Mouse (Mus musculus): ENCODE results near the gene Zfp398. TPM values are rescaled to one million over a fixed set of nuclear protein-coding genes. Genes with fewer than 3 reads are reported as not detected.
A peak's percentile ranks its signal among the peaks of the same experiment; 100 is the strongest.

Zfp398 gene
- total and polyA plus RNA-seq, 2 experiments from 2014 or later = 13.0 to 24.2 TPM

DNA sequence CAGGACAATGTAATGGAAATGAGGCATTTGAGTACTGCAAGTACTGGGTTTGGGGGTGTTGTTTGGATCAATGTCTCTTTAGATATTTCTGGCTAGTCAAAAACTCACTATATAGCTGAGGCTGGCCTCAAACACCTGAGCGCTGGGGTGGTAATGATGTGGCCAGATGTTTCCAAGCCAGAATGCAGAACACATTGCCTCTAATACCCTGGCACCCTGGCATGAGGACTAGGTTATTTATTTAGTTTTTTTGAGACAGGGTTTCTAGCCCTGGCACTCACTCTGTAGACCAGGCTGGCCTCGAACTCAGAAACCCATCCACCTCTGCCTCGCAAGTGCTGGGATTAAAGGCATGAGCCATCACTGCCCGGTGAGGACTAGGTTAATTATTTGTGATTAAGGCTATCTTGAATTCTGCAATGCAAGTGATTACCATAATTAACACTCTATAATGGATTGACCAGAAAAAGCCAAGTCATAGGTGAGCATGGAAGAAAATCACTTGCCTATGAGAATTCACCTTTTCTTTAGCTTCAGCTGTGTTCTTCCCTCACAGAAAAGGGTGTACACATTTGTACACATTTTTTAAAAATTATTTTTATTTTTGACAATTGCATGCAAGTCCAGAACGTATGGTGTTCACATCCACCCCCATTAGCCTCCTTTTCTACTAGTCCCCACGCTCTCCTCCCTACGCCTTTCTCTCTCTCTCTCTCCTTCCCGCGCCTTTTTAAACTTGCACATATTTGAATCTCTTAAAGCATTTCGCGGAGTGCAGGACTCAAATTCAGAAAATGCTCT, 84.4 kb downstream of the Zfp398 start:
- 26% methylated on average over 11 of the region's 11 CpGs for WGBS
- H3K9me3 ChIP-seq (ENCODE audit: low read length) = no peaks in the 10 kb centered on the region

DNA sequence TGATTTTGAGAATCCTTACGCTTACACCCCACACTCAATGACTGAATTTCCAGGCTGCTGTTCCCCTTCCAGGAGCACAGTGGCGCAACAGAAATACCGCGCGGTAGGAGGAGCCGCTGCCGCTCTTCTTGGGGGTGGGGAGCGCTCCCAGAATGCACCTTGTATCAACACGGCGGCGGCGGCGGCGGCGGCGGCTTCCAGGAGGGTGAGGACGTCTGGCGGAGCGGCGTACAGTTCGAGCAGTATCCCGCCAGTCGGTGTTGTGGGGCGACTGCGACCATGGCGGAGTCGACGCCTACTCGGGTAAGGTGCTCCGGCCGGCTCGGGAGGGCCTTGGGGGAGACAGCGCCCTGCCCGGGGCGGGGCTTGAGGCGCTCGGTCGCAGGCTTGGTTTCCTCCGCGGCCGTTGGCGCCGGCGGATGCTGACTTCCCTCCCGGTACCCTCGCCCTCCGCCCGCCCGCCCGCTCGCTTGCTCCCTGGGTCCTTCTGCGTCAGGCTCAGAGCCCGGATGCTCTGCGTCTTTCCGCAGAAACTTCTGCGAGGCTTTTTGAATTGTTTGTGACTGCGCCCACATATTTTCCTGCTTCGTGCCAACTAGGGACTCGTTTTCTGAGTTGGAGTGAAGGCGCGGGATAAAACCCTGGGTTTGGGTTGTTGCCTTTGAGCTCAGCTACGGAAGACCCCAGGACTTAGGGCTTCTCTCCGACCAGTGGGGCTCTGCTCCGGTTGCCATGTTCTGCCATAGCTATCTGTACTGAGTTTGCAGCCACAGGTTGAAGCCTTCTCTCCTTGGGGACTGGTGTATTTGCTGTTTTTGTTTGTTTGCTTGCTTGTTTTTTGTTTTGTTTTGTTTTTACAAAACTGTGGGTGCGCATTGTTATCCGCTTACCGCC, 85.2 kb downstream of the Zfp398 start, which contains the start of gene Zfp212:
Zfp212 (plus strand) TSS at position 30 of the 894 bp plus-strand sequence.
- peak; percentile 79 for TF ChIP-seq CTCF (IDR thresholded peaks at IDR 0.05; ENCODE audit: low read depth)
- H3K4me2 ChIP-seq (ENCODE audit: low read depth, low read length) = peak within 1 kb of the TSS; percentile 72
- peak within 1 kb of the TSS; percentile 89 for H3K9ac ChIP-seq (replicated peaks; ENCODE audit: low read length)
- H3K9me3 ChIP-seq (ENCODE audit: low read length) = no peaks in the 10 kb centered on the region
- ATAC-seq = peak; percentile 97
- H3K36me3 ChIP-seq (ENCODE audit: insufficient read depth, low read length) = no peaks in the 10 kb centered on the region
- DNase-seq (ENCODE audit: low spot score) = peak; percentile 95
- under 1% methylated on average over 62 of the region's 67 CpGs for WGBS
- no peaks in the 10 kb centered on the region for H3K27me3 ChIP-seq (ENCODE audit: insufficient read depth, low read length)
- H3K4me3 ChIP-seq (ENCODE audit: low read length) = peak within 1 kb of the TSS; percentile 89
- H3K27ac ChIP-seq = peak within 1 kb of the TSS; percentile 97
- H3K4me1 ChIP-seq (ENCODE audit: insufficient read depth, low read length) = peaks cover 10% of the 10 kb centered on the region

More for the DNA sequence above, 84.4 kb downstream of the Zfp398 start:
- DNase-seq (ENCODE audit: low spot score) (no peak), ATAC-seq (peak; percentile 2; the same call in 1 of the 2 replicates)
- peak overlapping the region; percentile 97 for H3K27ac ChIP-seq
- H3K9ac ChIP-seq (replicated peaks; ENCODE audit: low read length) = peak overlapping the region; percentile 89
- H3K4me1 ChIP-seq (ENCODE audit: insufficient read depth, low read length) = peaks cover 10% of the 10 kb centered on the region
- H3K27me3 ChIP-seq (ENCODE audit: insufficient read depth, low read length) = no peaks in the 10 kb centered on the region
- peak overlapping the region; percentile 72 for H3K4me2 ChIP-seq (ENCODE audit: low read depth, low read length)
- peak overlapping the region; percentile 89 for H3K4me3 ChIP-seq (ENCODE audit: low read length)
- no peaks in the 10 kb centered on the region for H3K36me3 ChIP-seq (ENCODE audit: insufficient read depth, low read length)
- TF ChIP-seq CTCF (IDR thresholded peaks at IDR 0.05; ENCODE audit: low read depth) = no peak

MicroRNAs encoded within 50 kb of the gene (microRNA counts, 519-probe panel; counts per million panel counts)
- microRNA mmu-miR-704 = 705 counts per million, percentile 8 among the panel's probes with 10 or more counts

Small RNAs within 50 kb of the gene (microRNA-seq; reads per million reads assigned to microRNA genes)
- 0 to 0.53 reads per million in 2 experiments for gene Mir704

Other genes starting within 250 kb of the Zfp398 start
- gene Ezh2, start 240.3 kb upstream of the Zfp398 start, total RNA-seq (2014; rRNA removed) = 23.1 and 25.8 TPM in 2 replicates
- 32.0 and 37.1 TPM in 2 replicates for gene Ezh2, start 240.3 kb upstream of the Zfp398 start, polyA plus RNA-seq (2015; fragmentation: Nextera tagmentation; extraction: Ambion mirVana)
- gene Pdia4, start 22.2 kb upstream of the Zfp398 start, total RNA-seq (2014; rRNA removed) = 75.0 and 100 TPM in 2 replicates
- gene Pdia4, start 22.2 kb upstream of the Zfp398 start, polyA plus RNA-seq (2015; fragmentation: Nextera tagmentation; extraction: Ambion mirVana) = 90.0 and 93.4 TPM in 2 replicates
- 16.6 and 17.7 TPM in 2 replicates for gene Zfp786, start 4.8 kb upstream of the Zfp398 start, total RNA-seq (2014; rRNA removed)
- 6.3 and 6.6 TPM in 2 replicates for gene Zfp786, start 4.8 kb upstream of the Zfp398 start, polyA plus RNA-seq (2015; fragmentation: Nextera tagmentation; extraction: Ambion mirVana)
- 41.8 and 43.8 TPM in 2 replicates for gene Zfp282, start 41.5 kb downstream of the Zfp398 start, total RNA-seq (2014; rRNA removed)
- 14.4 and 15.5 TPM in 2 replicates for gene Zfp282, start 41.5 kb downstream of the Zfp398 start, polyA plus RNA-seq (2015; fragmentation: Nextera tagmentation; extraction: Ambion mirVana)
- gene Zfp212, start 84.8 kb downstream of the Zfp398 start, total RNA-seq (2014; rRNA removed) = 15.3 and 17.0 TPM in 2 replicates
- 19.6 and 20.3 TPM in 2 replicates for gene Zfp212, start 84.8 kb downstream of the Zfp398 start, polyA plus RNA-seq (2015; fragmentation: Nextera tagmentation; extraction: Ambion mirVana)
- gene Zfp956, start 117.7 kb downstream of the Zfp398 start, total RNA-seq (2014; rRNA removed) = 30.6 and 32.0 TPM in 2 replicates
- 21.0 and 21.3 TPM in 2 replicates for gene Zfp956, start 117.7 kb downstream of the Zfp398 start, polyA plus RNA-seq (2015; fragmentation: Nextera tagmentation; extraction: Ambion mirVana)
- 33.6 and 47.7 TPM in 2 replicates for gene Zfp777, start 213.2 kb downstream of the Zfp398 start, total RNA-seq (2014; rRNA removed)
- gene Zfp777, start 213.2 kb downstream of the Zfp398 start, polyA plus RNA-seq (2015; fragmentation: Nextera tagmentation; extraction: Ambion mirVana) = 15.4 and 16.2 TPM in 2 replicates

All from hindbrain, postnatal 0 days (tissue).